Mouse (Mus musculus) gastrocnemius, adult 2 months (tissue): Measurements from ENCODE around the gene Chst15. TPM values are rescaled to one million over a fixed set of nuclear protein-coding genes. Genes with fewer than 3 reads are reported as not detected.

Source experiments
- DNase-seq: peaks from one replicate; pipeline ENCODE4 v3.0.0; 2022
- H3K27ac ChIP-seq: fragments of 200-600 bp; 2 replicates; pipeline ENCODE4 v1.8.1; 2022; ENCODE audit warnings: mild to moderate bottlenecking
- H3K4me3 ChIP-seq: fragments of 200-600 bp; 2 replicates; pipeline ENCODE4 v1.8.1; 2022; ENCODE audit warnings: mild to moderate bottlenecking, moderate library complexity
- CTCF ChIP-seq: fragments of 200-600 bp; IDR thresholded peaks from 2 replicates; pipeline ENCODE4 v1.8.1; 2022; ENCODE audit warnings: antibody characterized with exemption, mild to moderate bottlenecking, moderate library complexity
- intact Hi-C: fragments of 180-260 bp; cut with DNase I; formaldehyde crosslinking; loops from one replicate; pipeline ENCODE4 v1.15.1; 2025
- total RNA-seq, 2 experiments: library from RNA; stranded (reverse); gene quantifications; 2 replicates each; pipeline ENCODE4 v1.2.3; 2021

The Chst15 gene
- total RNA-seq, 2 experiments from 2014 or later: 2.6 to 3.0 TPM

- intact Hi-C loops: no loop called here
- H3K27ac ChIP-seq: peak overlapping the region; percentile 3; the same call in 1 of the 2 replicates
- H3K4me3 ChIP-seq: no peak overlapping the region
- no peak for DNase-seq
- no peak for TF ChIP-seq CTCF
Measured at GRCm38 (mm10) chr7:132286630-132287339, 30.2 kb downstream of the Chst15 start.

- H3K4me3 ChIP-seq: no peak overlapping the region
- no peak for DNase-seq
- no peak overlapping the region for H3K27ac ChIP-seq
- intact Hi-C loops: no loop called here
- TF ChIP-seq CTCF: no peak
Measured at GRCm38 (mm10) chr7:132284795-132285194, 32.2 kb downstream of the Chst15 start.

- TF ChIP-seq CTCF: no peak
- intact Hi-C loops: no loop called here
- DNase-seq: no peak
- no peak overlapping the region for H3K4me3 ChIP-seq
- no peak overlapping the region for H3K27ac ChIP-seq
Measured at GRCm38 (mm10) chr7:132284048-132284737, 32.8 kb downstream of the Chst15 start.

- no peak for DNase-seq
- TF ChIP-seq CTCF: no peak
- intact Hi-C loops: no loop called here
- Histone ChIP-seq H3K27ac (no peak overlapping the region), H3K4me3 (no peak overlapping the region)
Measured at GRCm38 (mm10) chr7:132282576-132282975, 34.5 kb downstream of the Chst15 start.

- Histone ChIP-seq H3K4me3 (no peak overlapping the region), H3K27ac (no peak overlapping the region)
- intact Hi-C loops: no loop called here
- TF ChIP-seq CTCF: no peak
- DNase-seq: no peak
Measured at GRCm38 (mm10) chr7:132282161-132282560, 34.9 kb downstream of the Chst15 start.

GRCm38 (mm10) chr7:132281753-132282152 lies 35.3 kb downstream of the Chst15 start:
- H3K4me3 ChIP-seq: no peak overlapping the region
- intact Hi-C loops: no loop called here
- no peak for DNase-seq
- TF ChIP-seq CTCF: no peak
- no peak overlapping the region for H3K27ac ChIP-seq

GRCm38 (mm10) chr7:132278658-132279057 lies 38.4 kb downstream of the Chst15 start:
- intact Hi-C loops: no loop called here
- no peak for DNase-seq
- Histone ChIP-seq H3K4me3 (no peak overlapping the region), H3K27ac (no peak overlapping the region)
- no peak for TF ChIP-seq CTCF

- peak; percentile 68 for DNase-seq
- intact Hi-C loops: no loop called here
- Histone ChIP-seq H3K27ac (no peak overlapping the region), H3K4me3 (no peak overlapping the region)
- TF ChIP-seq CTCF: no peak
Measured at GRCm38 (mm10) chr7:132276287-132276686, 40.7 kb downstream of the Chst15 start.

GRCm38 (mm10) chr7:132273741-132274513 lies 43.1 kb downstream of the Chst15 start:
- DNase-seq: no peak
- no peak for TF ChIP-seq CTCF
- intact Hi-C loops: no loop called here
- no peak overlapping the region for H3K4me3 ChIP-seq
- H3K27ac ChIP-seq: no peak overlapping the region

- intact Hi-C loops: no loop called here
- H3K4me3 ChIP-seq: no peak overlapping the region
- H3K27ac ChIP-seq: no peak overlapping the region
- no peak for TF ChIP-seq CTCF
- DNase-seq: no peak
Measured at GRCm38 (mm10) chr7:132272984-132273383, 44.0 kb downstream of the Chst15 start.

- DNase-seq: no peak
- intact Hi-C loops: no loop called here
- TF ChIP-seq CTCF: no peak
- no peak overlapping the region for H3K4me3 ChIP-seq
- no peak overlapping the region for H3K27ac ChIP-seq
Measured at GRCm38 (mm10) chr7:132270364-132270763, 46.7 kb downstream of the Chst15 start.

- no peak overlapping the region for H3K27ac ChIP-seq
- DNase-seq: no peak
- TF ChIP-seq CTCF: no peak
- intact Hi-C loops: no loop called here
- no peak overlapping the region for H3K4me3 ChIP-seq
Measured at GRCm38 (mm10) chr7:132269661-132270060, 47.4 kb downstream of the Chst15 start.
